Comparison of ENCODE assay signal across 22 mouse cellular contexts in genomic region chrX:146959960-146960359, GRCm38 (mm10). TPM values are rescaled to one million over a fixed set of nuclear protein-coding genes. Genes with fewer than 3 reads are reported as not detected.
DNase-seq lines count a peak whose midpoint lies in the region; ATAC-seq lines count a peak whose summit lies in the region.
"Had no signal": no experiment of that assay in that cellular context is flagged by ENCODE, and none has a peak within 500 bp of the region (broad histone marks: within the 10 kb centered on the region; RNA-seq: fewer than 3 reads in every experiment).

No protein-coding gene starts in this region.

- DNase-seq in cerebellum, postnatal 10 days, result peak; percentile 22 to 23
- no peak for DNase-seq in hindbrain, embryonic 10.5 days (ENCODE audit: low spot score)
- no peak for DNase-seq in adrenal gland, postnatal 25 days
- DNase-seq: cerebellum, adult 2 months; gastrocnemius, adult 2 months; heart, adult 2 months; kidney, adult 9 months; lung, postnatal 36 days; thymus, postnatal 25 days had no signal

- no peak for ATAC-seq in cerebellum, adult (ENCODE audit: insufficient number of reproducible peaks, low FRiP score, low TSS enrichment)
- no peak for ATAC-seq in hindbrain, embryonic 13.5 days (ENCODE audit: low FRiP score)
- ATAC-seq in hindbrain, embryonic 15.5 days (ENCODE audit: low FRiP score, low read depth), result no peak
- no peak for ATAC-seq in neural tube, embryonic 15.5 days (ENCODE audit: low FRiP score)
- no peak for ATAC-seq in erythroid progenitor cell, adult 5-6 weeks (replicated peaks; ENCODE audit: low FRiP score, poor library complexity, severe bottlenecking)
- ATAC-seq: forebrain, embryonic 13.5 days; inflammation-experienced regulatory T-cells, adult 6 months had no signal

- H3K36me3 ChIP-seq in hindbrain, embryonic 13.5 days, result no peaks in the 10 kb centered on the region
- H3K36me3 ChIP-seq in hindbrain, embryonic 10.5 days, result no peaks in the 10 kb centered on the region
- H3K36me3 ChIP-seq in hindbrain, embryonic 15.5 days, result no peaks in the 10 kb centered on the region
- H3K36me3 ChIP-seq in neural tube, embryonic 15.5 days, result no peaks in the 10 kb centered on the region
- H3K36me3 ChIP-seq: embryonic facial prominence, embryonic 13.5 days; limb, embryonic 12.5 days had no signal

- no peaks in the 10 kb centered on the region for H3K9me3 ChIP-seq in hindbrain, embryonic 13.5 days
- H3K9me3 ChIP-seq in hindbrain, embryonic 10.5 days, result no peaks in the 10 kb centered on the region
- no peaks in the 10 kb centered on the region for H3K9me3 ChIP-seq in hindbrain, embryonic 15.5 days
- no peaks in the 10 kb centered on the region for H3K9me3 ChIP-seq in neural tube, embryonic 15.5 days (replicated peaks)
- H3K9me3 ChIP-seq: embryonic facial prominence, embryonic 13.5 days; forebrain, embryonic 13.5 days; limb, embryonic 12.5 days had no signal

- H3K4me1 ChIP-seq in hindbrain, embryonic 13.5 days (replicated peaks), result no peaks in the 10 kb centered on the region
- no peaks in the 10 kb centered on the region for H3K4me1 ChIP-seq in hindbrain, embryonic 10.5 days (replicated peaks)
- 0 out of 2 replicates have a peak, but pooled peaks cover 4% of the 10 kb centered on the region for H3K4me1 ChIP-seq in hindbrain, embryonic 15.5 days (replicated peaks)
- H3K4me1 ChIP-seq in neural tube, embryonic 15.5 days, result no peaks in the 10 kb centered on the region
- H3K4me1 ChIP-seq: embryonic facial prominence, embryonic 13.5 days; forebrain, embryonic 13.5 days; limb, embryonic 12.5 days had no signal

- no peak overlapping the region for H3K4me3 ChIP-seq in hindbrain, embryonic 13.5 days
- no peak overlapping the region for H3K4me3 ChIP-seq in hindbrain, embryonic 10.5 days
- peak overlapping the region; percentile 13; the same call in 1 of the 2 replicates for H3K4me3 ChIP-seq in hindbrain, embryonic 15.5 days
- 0 out of 2 replicates have a peak overlapping the region, but pooled peaks have one; percentile 1 for H3K4me3 ChIP-seq in neural tube, embryonic 15.5 days (replicated peaks)
- H3K4me3 ChIP-seq: embryonic facial prominence, embryonic 13.5 days; forebrain, embryonic 13.5 days; gastrocnemius, adult 2 months; heart, adult 2 months; limb, embryonic 12.5 days had no signal

- 28% methylated on average over 10 of the region's 10 CpGs for WGBS in hindbrain, embryonic 13.5 days
- WGBS in hindbrain, embryonic 10.5 days, result 17% methylated on average over 10 of the region's 10 CpGs
- 16% methylated on average over 10 of the region's 10 CpGs for WGBS in hindbrain, embryonic 15.5 days
- 23% methylated on average over 10 of the region's 10 CpGs for WGBS in neural tube, embryonic 15.5 days

- peak overlapping the region; percentile 23 for H3K4me2 ChIP-seq in hindbrain, embryonic 13.5 days
- peak overlapping the region; percentile 76 for H3K4me2 ChIP-seq in hindbrain, embryonic 15.5 days
- peak overlapping the region; percentile 25 for H3K4me2 ChIP-seq in neural tube, embryonic 15.5 days
- H3K4me2 ChIP-seq: embryonic facial prominence, embryonic 13.5 days; forebrain, embryonic 13.5 days; limb, embryonic 12.5 days had no signal

- H3K27me3 ChIP-seq in hindbrain, embryonic 13.5 days, result peaks cover 32% of the 10 kb centered on the region
- H3K27me3 ChIP-seq in hindbrain, embryonic 10.5 days (ENCODE audit: insufficient read depth, poor library complexity, severe bottlenecking), result peaks cover 52% of the 10 kb centered on the region
- peaks cover 13% of the 10 kb centered on the region; the same call in 1 of the 2 replicates for H3K27me3 ChIP-seq in hindbrain, embryonic 15.5 days
- H3K27me3 ChIP-seq in neural tube, embryonic 15.5 days (replicated peaks), result peaks cover 13% of the 10 kb centered on the region; the same call in 1 of the 2 replicates

- H3K9ac ChIP-seq in hindbrain, embryonic 13.5 days, result no peak overlapping the region
- no peak overlapping the region for H3K9ac ChIP-seq in hindbrain, embryonic 15.5 days
- H3K9ac ChIP-seq in neural tube, embryonic 15.5 days (replicated peaks), result no peak overlapping the region
- H3K9ac ChIP-seq: embryonic facial prominence, embryonic 13.5 days; forebrain, embryonic 13.5 days; limb, embryonic 12.5 days had no signal

- H3K27ac ChIP-seq in hindbrain, embryonic 13.5 days, result no peak overlapping the region
- H3K27ac ChIP-seq in hindbrain, embryonic 10.5 days, result no peak overlapping the region
- H3K27ac ChIP-seq in hindbrain, embryonic 15.5 days (replicated peaks), result no peak overlapping the region
- no peak overlapping the region for H3K27ac ChIP-seq in neural tube, embryonic 15.5 days (replicated peaks)
- H3K27ac ChIP-seq: embryonic facial prominence, embryonic 13.5 days; forebrain, embryonic 13.5 days; gastrocnemius, adult 2 months; heart, adult 2 months; limb, embryonic 12.5 days; stomach, postnatal 0 days had no signal

RNA-seq across cellular contexts. Expression of gene Htr2c, which starts 2.4 kb away (rescaled TPM):
- 8.9 and 12.5 TPM in 2 replicates for polyA plus RNA-seq in hindbrain, embryonic 13.5 days (2015; fragmentation: Nextera tagmentation; extraction: Ambion mirVana)
- 0.52 and 2.9 TPM in 2 replicates for polyA plus RNA-seq in hindbrain, embryonic 10.5 days (2016; fragmentation: Nextera tagmentation; extraction: Ambion mirVana)
- 10.6 and 11.7 TPM in 2 replicates for polyA plus RNA-seq in hindbrain, embryonic 15.5 days (2015; fragmentation: Nextera tagmentation; extraction: Ambion mirVana)
- polyA plus RNA-seq in neural tube, embryonic 15.5 days (2015; fragmentation: Nextera tagmentation; extraction: Ambion mirVana), result 4.1 TPM in 2 replicates
- total RNA-seq in adrenal gland, postnatal 25 days (2021), result not detected in 2 replicates
- total RNA-seq in erythroid progenitor cell, adult 5-6 weeks (2015; ENCODE audit: low replicate concordance), result not detected in 2 replicates
- not detected in 2 replicates for total RNA-seq in erythroid progenitor cell, adult 5-6 weeks (2017; ENCODE audit: low replicate concordance)
- total RNA-seq: gastrocnemius, adult 2 months; heart, adult 2 months had no signal
- polyA plus RNA-seq: heart, adult 2 months; heart, embryonic 16.5 days; inflammation-experienced regulatory T-cells, adult 6 months; large intestine, adult 2 months; liver, embryonic 16.5 days had no signal

Comparison
In these comparisons a context has a peak if more than half of its experiments do, and no peak if none do; other contexts are left out.
1. H3K4me3 ChIP-seq: peak in hindbrain, embryonic 15.5 days (single experiment) and neural tube, embryonic 15.5 days (single experiment); none in hindbrain, embryonic 13.5 days (single experiment) and hindbrain, embryonic 10.5 days (single experiment).
2. DNase-seq: peak in cerebellum, postnatal 10 days (2 of 2); none in hindbrain, embryonic 10.5 days (single experiment) and adrenal gland, postnatal 25 days (single experiment).
3. H3K4me2 ChIP-seq: peak in every context shown above with its lines; median percentile 76 in hindbrain, embryonic 15.5 days; 25 in neural tube, embryonic 15.5 days; 23 in hindbrain, embryonic 13.5 days.